Mouse (Mus musculus): Measurements from ENCODE around the gene Pxk. TPM values are rescaled to one million over a fixed set of nuclear protein-coding genes. Genes with fewer than 3 reads are reported as not detected.

Gene Pxk
- total RNA-seq, 2 experiments from 2014 or later: 36.7 to 37.9 TPM

- DNase-seq (ENCODE audit: low spot score in 2 of 2): no peak
Measured at GRCm38 (mm10) chr14:8191331-8191965, 93.4 kb downstream of the Pxk start.

GRCm38 (mm10) chr14:8192727-8193126, 94.7 kb downstream of the Pxk start:
- DNase-seq (ENCODE audit: low spot score in 2 of 2): no peak

GRCm38 (mm10) chr14:8200769-8201168, 102.8 kb downstream of the Pxk start:
- DNase-seq (ENCODE audit: low spot score in 2 of 2): no peak

- no peak for DNase-seq (ENCODE audit: low spot score in 2 of 2)
Measured at GRCm38 (mm10) chr14:8201715-8202114, 103.7 kb downstream of the Pxk start.

- peak; percentile 48 to 62 for DNase-seq (ENCODE audit: low spot score in 2 of 2)
Measured at GRCm38 (mm10) chr14:8206179-8206910, 108.3 kb downstream of the Pxk start.

GRCm38 (mm10) chr14:8207105-8207504, 109.1 kb downstream of the Pxk start:
- DNase-seq (ENCODE audit: low spot score in 2 of 2): peak in 1 of 2 experiments; percentile 7

- DNase-seq (ENCODE audit: low spot score in 2 of 2): no peak
Measured at GRCm38 (mm10) chr14:8207543-8207942, 109.5 kb downstream of the Pxk start.

GRCm38 (mm10) chr14:8208876-8209275, 110.9 kb downstream of the Pxk start:
- peak; percentile 78 to 88 for DNase-seq (ENCODE audit: low spot score in 2 of 2)

- DNase-seq (ENCODE audit: low spot score in 2 of 2): no peak
Measured at GRCm38 (mm10) chr14:8209896-8210295, 111.9 kb downstream of the Pxk start.

GRCm38 (mm10) chr14:8212996-8213395, 115.0 kb downstream of the Pxk start:
- no peak for DNase-seq (ENCODE audit: low spot score in 2 of 2)

GRCm38 (mm10) chr14:8213803-8214224, 115.8 kb downstream of the Pxk start, which contains the start of gene Kctd6:
TSS of gene Kctd6 (plus strand) at chr14:8214140.
- DNase-seq (ENCODE audit: low spot score in 2 of 2): peak; percentile 97 to 99

Other genes with a start within 250 kb of the Pxk start
- not detected for gene Gm45521, start 140.9 kb upstream of the Pxk start, total RNA-seq (2021)
- gene Dnase1l3, start 103.6 kb upstream of the Pxk start, total RNA-seq (2021): not detected
- gene Abhd6, start 95.3 kb upstream of the Pxk start, total RNA-seq (2021): 10 to 100 TPM; 74.8 to 75.0 TPM
- 10 to 100 TPM; 28.1 to 28.9 TPM for gene Rpp14, start 17.8 kb upstream of the Pxk start, total RNA-seq (2021)
- gene Pdhb, start 74.8 kb downstream of the Pxk start, total RNA-seq (2021): 100 to 1,000 TPM; 156 to 161 TPM
- gene Kctd6, start 115.9 kb downstream of the Pxk start, total RNA-seq (2021): 10 to 100 TPM; 40.9 to 43.6 TPM
- not detected for gene Acox2, start 161.1 kb downstream of the Pxk start, total RNA-seq (2021)
- 100 to 1,000 TPM; 213 to 316 TPM for gene Fam107a, start 219.8 kb downstream of the Pxk start, total RNA-seq (2021)